In genomic region chr19:57198531-57198930, GRCm38 (mm10) we compare ENCODE assay signal across 12 mouse cellular contexts.
DNase-seq lines count a peak whose midpoint lies in the region; ATAC-seq and TF ChIP-seq lines count a peak whose summit lies in the region.
"Had no signal": no experiment of that assay in that cellular context is flagged by ENCODE, and none has a peak within 500 bp of the region (broad histone marks: within the 10 kb centered on the region; RNA-seq: fewer than 3 reads in every experiment).

No protein-coding gene starts in this region.

- DNase-seq in heart, postnatal 10 days = no peak
- peak; percentile 69 to 73 for DNase-seq in cerebellum, adult 2 months
- DNase-seq in hindbrain, postnatal 0 days (ENCODE audit: low spot score) = no peak
- DNase-seq in testis, postnatal 14 days (ENCODE audit: low spot score) = no peak
- no peak for DNase-seq in adrenal gland, adult 8-10 months
- DNase-seq in lung, postnatal 36 days = no peak
- DNase-seq: gastrocnemius, postnatal 25 days; lung, postnatal 4 days; thymus, postnatal 36 days had no signal

- no peak overlapping the region for H3K9ac ChIP-seq in heart, embryonic 12.5 days
- 0 out of 2 replicates have a peak overlapping the region, but pooled peaks have one; percentile 15 for H3K9ac ChIP-seq in hindbrain, postnatal 0 days (replicated peaks; ENCODE audit: low read length)

- H3K79me2 ChIP-seq in C2C12 (ENCODE audit: control insufficient read depth, insufficient read depth) = peaks cover 56% of the 10 kb centered on the region

- peak overlapping the region; percentile 83 for H3K27ac ChIP-seq in heart, embryonic 12.5 days (ENCODE audit: poor library complexity, severe bottlenecking)
- H3K27ac ChIP-seq in cerebellum, adult 2 months (ENCODE audit: insufficient read depth, low read length) = peak overlapping the region; percentile 98
- H3K27ac ChIP-seq in hindbrain, postnatal 0 days = peak overlapping the region; percentile 60

- peaks cover 83% of the 10 kb centered on the region for H3K4me1 ChIP-seq in heart, embryonic 12.5 days (replicated peaks)
- peaks cover 46% of the 10 kb centered on the region for H3K4me1 ChIP-seq in cerebellum, adult 2 months (ENCODE audit: control insufficient read depth, insufficient read depth, low read length)
- H3K4me1 ChIP-seq in hindbrain, postnatal 0 days (ENCODE audit: insufficient read depth, low read length) = peaks cover 21% of the 10 kb centered on the region

- H3K4me2 ChIP-seq in heart, embryonic 12.5 days = peak overlapping the region; percentile 74
- peak overlapping the region; percentile 64 for H3K4me2 ChIP-seq in hindbrain, postnatal 0 days (ENCODE audit: low read depth, low read length)

- no peak for TF ChIP-seq CTCF in C2C12 (IDR thresholded peaks at IDR 0.05; ENCODE audit: control insufficient read depth, insufficient read depth, insufficient read length)
- TF ChIP-seq CTCF in cerebellum, adult 2 months (IDR thresholded peaks at IDR 0.05; ENCODE audit: borderline replicate concordance, insufficient read depth, low read depth, low read length) = no peak
- TF ChIP-seq CTCF in hindbrain, postnatal 0 days (IDR thresholded peaks at IDR 0.05; ENCODE audit: low read depth) = no peak

- peaks cover 8% of the 10 kb centered on the region for H3K79me3 ChIP-seq in C2C12 (ENCODE audit: low read depth)

- H3ac ChIP-seq in C2C12 (ENCODE audit: control insufficient read depth, insufficient read length, low read depth) = peak overlapping the region; percentile 41

- H3K36me3 ChIP-seq in heart, embryonic 12.5 days = no peaks in the 10 kb centered on the region
- H3K36me3 ChIP-seq in C2C12 (ENCODE audit: control insufficient read depth, insufficient read depth) = no peaks in the 10 kb centered on the region
- H3K36me3 ChIP-seq in hindbrain, postnatal 0 days (ENCODE audit: insufficient read depth, low read length) = no peaks in the 10 kb centered on the region

- 30% methylated on average over 12 of the region's 12 CpGs for WGBS in heart, embryonic 12.5 days
- WGBS in cerebellum, adult 2 months = 12% methylated on average over 12 of the region's 12 CpGs
- WGBS in hindbrain, postnatal 0 days = 42% methylated on average over 12 of the region's 12 CpGs

- H3K27me3 ChIP-seq in heart, embryonic 12.5 days (replicated peaks) = no peaks in the 10 kb centered on the region
- H3K27me3 ChIP-seq in C2C12 (ENCODE audit: control insufficient read depth, insufficient read depth, insufficient read length) = no peaks in the 10 kb centered on the region
- H3K27me3 ChIP-seq in cerebellum, adult 2 months (ENCODE audit: control insufficient read depth, insufficient read depth, low read length) = no peaks in the 10 kb centered on the region
- no peaks in the 10 kb centered on the region for H3K27me3 ChIP-seq in hindbrain, postnatal 0 days (ENCODE audit: insufficient read depth, low read length)
- H3K27me3 ChIP-seq: Patski had no signal

- intact Hi-C loops in heart, postnatal 10 days (cut with DNase I) = loop anchor here (2.0 to 5.0 kb wide), 2 partner anchors 40 to 114 kb away; partner anchors contain the start of gene Ablim1

- TF ChIP-seq POLR2A in cerebellum, adult 2 months (IDR thresholded peaks at IDR 0.05; ENCODE audit: borderline replicate concordance, insufficient read depth, low read length) = 0 out of 2 replicates have a peak, but pooled peaks have one; percentile 14

- no peaks in the 10 kb centered on the region for H3K9me3 ChIP-seq in heart, embryonic 12.5 days (replicated peaks)
- no peaks in the 10 kb centered on the region for H3K9me3 ChIP-seq in hindbrain, postnatal 0 days (ENCODE audit: low read length)

- ATAC-seq in heart, embryonic 12.5 days (ENCODE audit: insufficient number of reproducible peaks, low FRiP score) = no peak
- ATAC-seq in hindbrain, postnatal 0 days = no peak
- ATAC-seq: Patski had no signal

- H3K4me3 ChIP-seq in heart, embryonic 12.5 days = no peak overlapping the region
- H3K4me3 ChIP-seq in C2C12 (ENCODE audit: insufficient read depth, poor library complexity, severe bottlenecking) = no peak overlapping the region
- peak overlapping the region; percentile 14 for H3K4me3 ChIP-seq in cerebellum, adult 2 months (replicated peaks; ENCODE audit: insufficient read depth, low read depth, low read length)
- no peak overlapping the region for H3K4me3 ChIP-seq in hindbrain, postnatal 0 days (ENCODE audit: low read length)

TF ChIP-seq in C2C12, 6 proteins besides CTCF, POLR2A, EP300 and RAD21:
- peak; percentile 83 for TF ChIP-seq MYOD1 (IDR thresholded peaks at IDR 0.05; ENCODE audit: control insufficient read depth, insufficient read length, low read depth)
- no peak for TF ChIP-seq MYOG (IDR thresholded peaks at IDR 0.05; ENCODE audit: control insufficient read depth, extremely low read depth, insufficient read length)

Comparison
In these comparisons a context has a peak if more than half of its experiments do, and no peak if none do; other contexts are left out.
1. DNase-seq: peak in cerebellum, adult 2 months (2 of 2); none in heart, postnatal 10 days (0 of 2), hindbrain, postnatal 0 days (single experiment), testis, postnatal 14 days (single experiment), adrenal gland, adult 8-10 months (single experiment) and lung, postnatal 36 days (single experiment).
2. Peak in every context shown above with its lines, with median percentiles within 50 percentile points of each other: H3K27ac ChIP-seq.